Mouse (Mus musculus): Measurements from ENCODE around the gene Mt2.

Mt2 gene

GRCm38 (mm10) chr8:94167244-94167643 is 5.2 kb upstream of the Mt2 start:
- in situ Hi-C loops (cut with MboI; ENCODE audit: low pct_unique_long_range_greater_than_20kb in 1 of 2, low sequenced_read_pairs in 2 of 2, unreplicated experiment in 1 of 2), result loop anchor here in 1 of 2 experiments (5.0 kb wide), 1 partner anchor 35 kb away; no protein-coding TSS in a partner anchor

GRCm38 (mm10) chr8:94169547-94169946 is 2.9 kb upstream of the Mt2 start:
- in situ Hi-C loops (cut with MboI; ENCODE audit: low pct_unique_long_range_greater_than_20kb in 1 of 2, low sequenced_read_pairs in 2 of 2, unreplicated experiment in 1 of 2), result loop anchor here in 1 of 2 experiments (5.0 kb wide), 1 partner anchor 33 kb away; no protein-coding TSS in a partner anchor

GRCm38 (mm10) chr8:94171321-94171755 is 1.1 kb upstream of the Mt2 start:
- in situ Hi-C loops (cut with MboI; ENCODE audit: low pct_unique_long_range_greater_than_20kb in 1 of 2, low sequenced_read_pairs in 2 of 2, unreplicated experiment in 1 of 2), result no loop called here

- in situ Hi-C loops (cut with MboI; ENCODE audit: low pct_unique_long_range_greater_than_20kb in 1 of 2, low sequenced_read_pairs in 2 of 2, unreplicated experiment in 1 of 2), result no loop called here
Measured at GRCm38 (mm10) chr8:94172809-94173732, 607 bp downstream of the Mt2 start.

GRCm38 (mm10) chr8:94173848-94174403 is 1.5 kb downstream of the Mt2 start:
- in situ Hi-C loops (cut with MboI; ENCODE audit: low pct_unique_long_range_greater_than_20kb in 1 of 2, low sequenced_read_pairs in 2 of 2, unreplicated experiment in 1 of 2), result no loop called here

- in situ Hi-C loops (cut with MboI; ENCODE audit: low pct_unique_long_range_greater_than_20kb in 1 of 2, low sequenced_read_pairs in 2 of 2, unreplicated experiment in 1 of 2), result no loop called here
Measured at GRCm38 (mm10) chr8:94174619-94175213, 2.3 kb downstream of the Mt2 start.

GRCm38 (mm10) chr8:94177716-94178390 is 5.4 kb downstream of the Mt2 start:
- in situ Hi-C loops (cut with MboI; ENCODE audit: low pct_unique_long_range_greater_than_20kb in 1 of 2, low sequenced_read_pairs in 2 of 2, unreplicated experiment in 1 of 2), result no loop called here

GRCm38 (mm10) chr8:94178857-94179712 is 6.6 kb downstream of the Mt2 start, which contains the start of gene Mt1:
Mt1 (plus strand) TSS chr8:94179082.
- in situ Hi-C loops (cut with MboI; ENCODE audit: low pct_unique_long_range_greater_than_20kb in 1 of 2, low sequenced_read_pairs in 2 of 2, unreplicated experiment in 1 of 2), result no loop called here

- in situ Hi-C loops (cut with MboI; ENCODE audit: low pct_unique_long_range_greater_than_20kb in 1 of 2, low sequenced_read_pairs in 2 of 2, unreplicated experiment in 1 of 2), result no loop called here
Measured at GRCm38 (mm10) chr8:94179713-94180560, 7.5 kb downstream of the Mt2 start.

GRCm38 (mm10) chr8:94180561-94180908 is 8.1 kb downstream of the Mt2 start:
- in situ Hi-C loops (cut with MboI; ENCODE audit: low pct_unique_long_range_greater_than_20kb in 1 of 2, low sequenced_read_pairs in 2 of 2, unreplicated experiment in 1 of 2), result no loop called here

GRCm38 (mm10) chr8:94182055-94182929 is 9.8 kb downstream of the Mt2 start:
- in situ Hi-C loops (cut with MboI; ENCODE audit: low pct_unique_long_range_greater_than_20kb in 1 of 2, low sequenced_read_pairs in 2 of 2, unreplicated experiment in 1 of 2), result no loop called here

GRCm38 (mm10) chr8:94183117-94183516 is 10.7 kb downstream of the Mt2 start:
- in situ Hi-C loops (cut with MboI; ENCODE audit: low pct_unique_long_range_greater_than_20kb in 1 of 2, low sequenced_read_pairs in 2 of 2, unreplicated experiment in 1 of 2), result no loop called here

GRCm38 (mm10) chr8:94184357-94184843 is 11.9 kb downstream of the Mt2 start:
- in situ Hi-C loops (cut with MboI; ENCODE audit: low pct_unique_long_range_greater_than_20kb in 1 of 2, low sequenced_read_pairs in 2 of 2, unreplicated experiment in 1 of 2), result no loop called here

GRCm38 (mm10) chr8:94185791-94186190 is 13.3 kb downstream of the Mt2 start:
- in situ Hi-C loops (cut with MboI; ENCODE audit: low pct_unique_long_range_greater_than_20kb in 1 of 2, low sequenced_read_pairs in 2 of 2, unreplicated experiment in 1 of 2), result no loop called here

GRCm38 (mm10) chr8:94186542-94186941 is 14.1 kb downstream of the Mt2 start:
- in situ Hi-C loops (cut with MboI; ENCODE audit: low pct_unique_long_range_greater_than_20kb in 1 of 2, low sequenced_read_pairs in 2 of 2, unreplicated experiment in 1 of 2), result no loop called here

- in situ Hi-C loops (cut with MboI; ENCODE audit: low pct_unique_long_range_greater_than_20kb in 1 of 2, low sequenced_read_pairs in 2 of 2, unreplicated experiment in 1 of 2), result no loop called here
Measured at GRCm38 (mm10) chr8:94187290-94188002, 15.0 kb downstream of the Mt2 start.

All from mouse embryonic stem cell (cell line).